Mouse (Mus musculus): ENCODE data around the gene Usp2. TPM values are rescaled to one million over a fixed set of nuclear protein-coding genes. Genes with fewer than 3 reads are reported as not detected.

The Usp2 gene
- total and polyA plus RNA-seq, 3 experiments = 3.2 to 20.1 (median 8.6) TPM

DNA sequence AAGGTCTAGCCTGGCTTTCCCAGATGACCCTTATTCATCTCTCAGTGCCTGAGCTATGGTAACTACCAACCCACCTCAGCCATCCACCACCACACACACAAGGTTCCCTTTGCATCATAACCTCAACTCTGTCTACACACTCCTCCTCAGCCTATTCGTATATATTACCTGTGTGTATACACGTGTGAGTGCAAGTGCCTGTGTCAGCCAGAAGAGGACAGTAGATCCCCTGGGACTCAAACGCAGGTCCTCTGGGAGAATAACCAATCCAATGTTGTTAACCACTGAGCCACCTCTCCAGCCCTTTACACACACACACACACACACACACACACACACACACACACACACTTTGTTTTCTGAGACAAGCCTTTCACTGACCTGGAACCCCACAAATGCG, 36.2 kb upstream of the Usp2 start:
- no peaks in the 10 kb centered on the region for H3K27me3 ChIP-seq (ENCODE audit: insufficient read depth, low read length)

DNA sequence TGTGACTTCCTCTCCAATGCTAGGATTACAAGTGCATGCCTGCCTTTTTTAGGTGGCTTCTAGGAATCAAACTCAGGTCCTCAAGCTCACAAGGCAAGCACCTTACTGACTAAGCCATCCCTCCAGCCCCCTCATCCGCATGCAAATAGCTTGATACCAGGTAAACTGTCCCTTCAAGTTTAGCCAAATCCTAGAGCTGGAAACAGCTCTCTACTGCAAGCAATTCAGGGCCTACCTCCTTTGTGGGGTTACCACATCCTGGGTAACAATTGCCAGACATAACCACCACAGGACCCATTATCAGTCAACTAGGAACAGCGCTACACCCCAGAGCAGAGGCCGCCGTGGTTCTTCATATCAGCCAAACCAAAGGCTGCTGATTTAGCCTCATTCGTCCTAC, 35.7 kb upstream of the Usp2 start:
- Histone ChIP-seq H3K4me1 (ENCODE audit: insufficient read depth, low read depth, low read length) (no peaks in the 10 kb centered on the region), H3K4me3 (ENCODE audit: low read depth, low read length) (no peak overlapping the region), H3K36me3 (replicated peaks) (no peaks in the 10 kb centered on the region), H3K27me3 (ENCODE audit: insufficient read depth, low read length) (no peaks in the 10 kb centered on the region), H3K9me3 (replicated peaks) (no peaks in the 10 kb centered on the region)
- DNase-seq (ENCODE audit: low spot score) = no peak
- no peak for TF ChIP-seq POLR2AphosphoS5 (IDR thresholded peaks at IDR 0.05; ENCODE audit: insufficient replicate concordance, low read depth, low read length)
- TF ChIP-seq TAL1 (conservative IDR thresholded peaks at IDR 0.05; ENCODE audit: low read depth, low read length) = no peak
- TF ChIP-seq CTCF (IDR thresholded peaks at IDR 0.05; ENCODE audit: low read depth, low read length) = no peak
- ATAC-seq (ENCODE audit: extremely low read depth, insufficient number of reproducible peaks, low FRiP score, poor library complexity, severe bottlenecking) = no peak

More for the DNA sequence above, 36.2 kb upstream of the Usp2 start:
- Histone ChIP-seq H3K9me3 (replicated peaks) (no peaks in the 10 kb centered on the region), H3K36me3 (replicated peaks) (no peaks in the 10 kb centered on the region), H3K4me1 (ENCODE audit: insufficient read depth, low read depth, low read length) (no peaks in the 10 kb centered on the region), H3K4me3 (ENCODE audit: low read depth, low read length) (no peak overlapping the region)
- no peak for DNase-seq (ENCODE audit: low spot score)
- no peak for ATAC-seq (ENCODE audit: extremely low read depth, insufficient number of reproducible peaks, low FRiP score, poor library complexity, severe bottlenecking)
- TF ChIP-seq GATA2 (IDR thresholded peaks at IDR 0.05; ENCODE audit: borderline replicate concordance, low read depth, low read length) (no peak), GATA1 (IDR thresholded peaks at IDR 0.05; ENCODE audit: borderline replicate concordance, low read length) (no peak), TAL1 (conservative IDR thresholded peaks at IDR 0.05; ENCODE audit: low read depth, low read length) (no peak), POLR2AphosphoS5 (IDR thresholded peaks at IDR 0.05; ENCODE audit: insufficient replicate concordance, low read depth, low read length) (no peak), CTCF (IDR thresholded peaks at IDR 0.05; ENCODE audit: low read depth, low read length) (no peak)

DNA sequence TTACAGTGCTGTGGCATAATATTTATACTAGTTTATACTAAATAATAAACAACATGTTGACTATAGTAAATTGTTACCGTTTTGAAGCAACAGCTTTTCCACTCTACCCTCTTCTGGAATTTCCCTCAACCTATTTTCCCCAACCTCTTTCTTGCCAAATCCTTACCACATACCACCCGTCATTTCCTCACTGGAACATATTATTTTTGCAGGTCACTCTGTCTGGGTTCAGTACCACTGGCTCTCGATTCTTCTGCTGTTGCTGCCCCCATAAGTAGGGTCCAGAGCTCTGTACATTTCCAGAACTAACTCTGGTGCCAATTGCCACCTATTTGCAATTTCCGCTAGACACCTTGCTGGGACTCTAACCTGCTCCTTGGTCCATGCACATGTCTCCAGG, 34.9 kb upstream of the Usp2 start:
- ATAC-seq (ENCODE audit: extremely low read depth, insufficient number of reproducible peaks, low FRiP score, poor library complexity, severe bottlenecking) = no peak
- Histone ChIP-seq H3K9me3 (replicated peaks) (no peaks in the 10 kb centered on the region), H3K36me3 (replicated peaks) (no peaks in the 10 kb centered on the region), H3K27me3 (ENCODE audit: insufficient read depth, low read length) (no peaks in the 10 kb centered on the region), H3K4me1 (ENCODE audit: insufficient read depth, low read depth, low read length) (no peaks in the 10 kb centered on the region), H3K4me3 (ENCODE audit: low read depth, low read length) (no peak overlapping the region)
- no peak for DNase-seq (ENCODE audit: low spot score)
- TF ChIP-seq GATA2 (IDR thresholded peaks at IDR 0.05; ENCODE audit: borderline replicate concordance, low read depth, low read length) = no peak
- no peak for TF ChIP-seq TAL1 (conservative IDR thresholded peaks at IDR 0.05; ENCODE audit: low read depth, low read length)
- TF ChIP-seq POLR2AphosphoS5 (IDR thresholded peaks at IDR 0.05; ENCODE audit: insufficient replicate concordance, low read depth, low read length) = no peak
- no peak for TF ChIP-seq GATA1 (IDR thresholded peaks at IDR 0.05; ENCODE audit: borderline replicate concordance, low read length)
- TF ChIP-seq CTCF (IDR thresholded peaks at IDR 0.05; ENCODE audit: low read depth, low read length) = no peak

DNA sequence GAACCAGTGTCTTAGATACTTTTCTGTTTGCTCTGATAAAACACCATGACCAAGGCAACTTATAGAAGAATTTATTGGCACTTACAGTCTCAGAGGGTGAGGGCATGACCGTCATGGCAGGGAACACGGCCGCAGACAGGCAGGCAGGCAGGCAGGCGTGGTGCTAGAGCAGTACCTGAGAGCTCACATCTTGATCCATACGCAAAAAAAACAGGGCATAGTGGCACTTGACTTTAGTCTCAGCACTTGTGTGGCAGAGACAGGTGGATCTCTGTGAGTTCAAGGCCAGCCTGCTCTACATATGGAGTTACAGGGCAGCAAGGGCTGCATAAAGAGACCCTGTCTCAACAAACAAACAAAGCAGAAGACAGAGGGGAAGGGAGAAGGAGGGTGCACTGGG, 33.5 kb upstream of the Usp2 start:
- no peaks in the 10 kb centered on the region for H3K36me3 ChIP-seq (replicated peaks)
- no peaks in the 10 kb centered on the region for H3K4me1 ChIP-seq (ENCODE audit: insufficient read depth, low read depth, low read length)
- no peaks in the 10 kb centered on the region for H3K27me3 ChIP-seq (ENCODE audit: insufficient read depth, low read length)
- no peak overlapping the region for H3K4me3 ChIP-seq (ENCODE audit: low read depth, low read length)
- TF ChIP-seq CTCF (IDR thresholded peaks at IDR 0.05; ENCODE audit: low read depth, low read length) (no peak), GATA2 (IDR thresholded peaks at IDR 0.05; ENCODE audit: borderline replicate concordance, low read depth, low read length) (no peak), POLR2AphosphoS5 (IDR thresholded peaks at IDR 0.05; ENCODE audit: insufficient replicate concordance, low read depth, low read length) (no peak), TAL1 (conservative IDR thresholded peaks at IDR 0.05; ENCODE audit: low read depth, low read length) (no peak), GATA1 (IDR thresholded peaks at IDR 0.05; ENCODE audit: borderline replicate concordance, low read length) (no peak)
- DNase-seq (ENCODE audit: low spot score) (no peak), ATAC-seq (ENCODE audit: extremely low read depth, insufficient number of reproducible peaks, low FRiP score, poor library complexity, severe bottlenecking) (no peak)
- no peaks in the 10 kb centered on the region for H3K9me3 ChIP-seq (replicated peaks)

DNA sequence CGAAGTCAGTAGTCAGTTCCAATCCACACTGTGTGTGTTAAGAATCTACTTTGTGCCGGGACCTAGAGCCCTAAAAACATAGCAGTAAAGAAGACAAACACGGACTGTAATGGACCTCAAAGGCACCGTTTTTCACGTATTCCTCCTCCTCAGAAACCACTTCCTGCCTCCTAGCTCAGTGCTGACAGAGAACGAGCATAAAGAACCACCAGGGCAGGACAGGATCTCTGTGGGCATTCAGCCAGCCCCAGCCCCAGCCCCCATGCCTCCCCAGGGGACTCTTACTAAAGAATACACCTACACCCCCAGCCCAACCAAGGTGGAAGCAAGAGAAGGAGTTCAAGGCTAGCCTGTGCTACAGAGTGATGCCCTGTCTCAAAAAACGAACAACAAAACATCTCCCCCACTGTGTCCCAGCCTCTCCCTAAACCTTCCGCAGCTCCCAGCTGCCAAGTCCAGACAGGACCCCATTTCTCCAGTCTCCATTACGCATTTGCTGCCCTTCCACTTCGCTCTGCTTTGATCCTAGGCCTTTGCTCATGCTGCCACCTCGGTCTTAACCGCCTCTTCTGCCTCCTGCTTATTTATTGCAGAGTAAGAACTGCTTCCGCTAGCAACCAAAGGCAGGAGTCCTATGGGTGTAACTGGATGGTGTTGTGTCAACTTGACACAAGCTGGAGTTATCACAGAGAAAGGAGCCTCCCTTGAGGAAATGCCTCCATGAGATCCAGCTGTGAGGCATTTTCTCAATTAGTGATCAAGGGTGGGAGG, 32.7 kb upstream of the Usp2 start:
- H3K36me3 ChIP-seq (replicated peaks) = no peaks in the 10 kb centered on the region
- H3K27me3 ChIP-seq (ENCODE audit: insufficient read depth, low read length) = no peaks in the 10 kb centered on the region
- no peak overlapping the region for H3K4me3 ChIP-seq (ENCODE audit: low read depth, low read length)
- no peaks in the 10 kb centered on the region for H3K9me3 ChIP-seq (replicated peaks)
- no peak for ATAC-seq (ENCODE audit: extremely low read depth, insufficient number of reproducible peaks, low FRiP score, poor library complexity, severe bottlenecking)
- DNase-seq (ENCODE audit: low spot score) = no peak
- no peaks in the 10 kb centered on the region for H3K4me1 ChIP-seq (ENCODE audit: insufficient read depth, low read depth, low read length)
- TF ChIP-seq TAL1 (conservative IDR thresholded peaks at IDR 0.05; ENCODE audit: low read depth, low read length) (no peak), GATA2 (IDR thresholded peaks at IDR 0.05; ENCODE audit: borderline replicate concordance, low read depth, low read length) (no peak), POLR2AphosphoS5 (IDR thresholded peaks at IDR 0.05; ENCODE audit: insufficient replicate concordance, low read depth, low read length) (no peak), GATA1 (IDR thresholded peaks at IDR 0.05; ENCODE audit: borderline replicate concordance, low read length) (no peak), CTCF (IDR thresholded peaks at IDR 0.05; ENCODE audit: low read depth, low read length) (no peak)

DNA sequence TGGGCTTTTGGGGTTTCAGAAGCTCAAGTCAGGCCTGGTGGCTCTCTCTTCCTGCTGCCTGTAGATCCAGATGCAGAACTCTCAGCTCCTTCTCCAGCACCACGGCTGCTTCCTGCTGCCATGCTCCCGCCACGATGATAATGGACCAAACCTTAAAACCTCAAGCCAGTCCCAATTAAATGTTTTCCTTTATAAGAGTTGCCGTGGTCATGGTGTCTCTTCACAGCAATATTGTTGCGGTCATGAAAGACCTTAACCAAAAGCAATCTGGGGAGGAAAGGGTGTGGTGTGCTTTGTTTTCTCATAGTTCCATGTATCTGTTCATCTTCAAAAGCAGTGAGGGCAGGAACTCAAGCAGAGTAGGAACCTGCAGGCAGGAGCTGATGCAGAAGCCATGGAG, 29.7 kb upstream of the Usp2 start:
- Histone ChIP-seq H3K4me3 (ENCODE audit: low read depth, low read length) (no peak overlapping the region), H3K4me1 (ENCODE audit: insufficient read depth, low read depth, low read length) (no peaks in the 10 kb centered on the region), H3K9me3 (replicated peaks) (no peaks in the 10 kb centered on the region), H3K27me3 (ENCODE audit: insufficient read depth, low read length) (peaks cover 6% of the 10 kb centered on the region), H3K36me3 (replicated peaks) (no peaks in the 10 kb centered on the region)
- no peak for DNase-seq (ENCODE audit: low spot score)
- no peak for ATAC-seq (ENCODE audit: extremely low read depth, insufficient number of reproducible peaks, low FRiP score, poor library complexity, severe bottlenecking)
- TF ChIP-seq GATA1 (IDR thresholded peaks at IDR 0.05; ENCODE audit: borderline replicate concordance, low read length) = no peak
- TF ChIP-seq CTCF (IDR thresholded peaks at IDR 0.05; ENCODE audit: low read depth, low read length) = no peak
- no peak for TF ChIP-seq GATA2 (IDR thresholded peaks at IDR 0.05; ENCODE audit: borderline replicate concordance, low read depth, low read length)
- no peak for TF ChIP-seq POLR2AphosphoS5 (IDR thresholded peaks at IDR 0.05; ENCODE audit: insufficient replicate concordance, low read depth, low read length)
- no peak for TF ChIP-seq TAL1 (conservative IDR thresholded peaks at IDR 0.05; ENCODE audit: low read depth, low read length)
